Mouse (Mus musculus) C2C12 (cell line): Measurements from ENCODE around the gene Zfhx3.

ENCODE experiments used
- CTCF ChIP-seq: IDR thresholded peaks from one replicate; pipeline ENCODE4 v1.5.1; 2011; ENCODE audit not compliant: control insufficient read depth, insufficient read depth, insufficient read length
- MAX ChIP-seq: IDR thresholded peaks from one replicate; pipeline ENCODE4 v1.6.1; 2011; ENCODE audit warnings: mild to moderate bottlenecking, control low read depth
- MYOD1 ChIP-seq: IDR thresholded peaks from one replicate; pipeline ENCODE4 v1.6.1; 2011; ENCODE audit warnings: low read depth; ENCODE audit not compliant: control insufficient read depth, insufficient read length
- MYOG ChIP-seq: IDR thresholded peaks from one replicate; pipeline ENCODE4 v1.6.1; 2011; ENCODE audit not compliant: control insufficient read depth, insufficient read length; ENCODE audit errors: extremely low read depth
- USF1 ChIP-seq: IDR thresholded peaks from one replicate; pipeline ENCODE4 v1.6.1; 2011; ENCODE audit warnings: low read depth, mild to moderate bottlenecking, control low read depth, moderate library complexity

GRCm38 (mm10) chr8:108522050-108522449 is 579.6 kb downstream of the Zfhx3 start:
- no peak for TF ChIP-seq CTCF
- TF ChIP-seq MYOG, result no peak
- TF ChIP-seq MAX, result no peak
- TF ChIP-seq USF1, result no peak
- TF ChIP-seq MYOD1, result no peak
